Mouse (Mus musculus): ENCODE data around the gene Ankrd17.

- TF ChIP-seq POLR2A (IDR thresholded peaks at IDR 0.05; ENCODE audit: extremely low read depth, insufficient read depth, low read length), result no peak
- no peak for TF ChIP-seq CTCF (IDR thresholded peaks at IDR 0.05; ENCODE audit: low read depth, low read length)
These were observed 4.0 kb upstream of the Ankrd17 start for GRCm38 (mm10) chr5:90370401-90370800.
